Mouse (Mus musculus) ZHBTc4 (cell line): Measurements from ENCODE around the gene Gm5155.

Experiments used
- DNase-seq: peaks from one replicate; pipeline ENCODE4 v3.0.0-alpha.2; 2011; ENCODE audit warnings: low read depth, low spot score

Gm5155 gene

GRCm38 (mm10) chr7:17871467-17871866 is at the start of gene Gm5155:
Gene Gm5155, plus strand, starts transcription at chr7:17871767.
- no peak for DNase-seq

- peak; percentile 64 for DNase-seq
These were observed 791 bp upstream of the Gm5155 start for GRCm38 (mm10) chr7:17870776-17871175.

- peak; percentile 51 for DNase-seq
These were observed 23.8 kb downstream of the Gm5155 start for GRCm38 (mm10) chr7:17895341-17895740.

- DNase-seq: peak; percentile 69
These were observed 31.8 kb downstream of the Gm5155 start for GRCm38 (mm10) chr7:17903146-17903915.
